In the genomic region with DNA sequence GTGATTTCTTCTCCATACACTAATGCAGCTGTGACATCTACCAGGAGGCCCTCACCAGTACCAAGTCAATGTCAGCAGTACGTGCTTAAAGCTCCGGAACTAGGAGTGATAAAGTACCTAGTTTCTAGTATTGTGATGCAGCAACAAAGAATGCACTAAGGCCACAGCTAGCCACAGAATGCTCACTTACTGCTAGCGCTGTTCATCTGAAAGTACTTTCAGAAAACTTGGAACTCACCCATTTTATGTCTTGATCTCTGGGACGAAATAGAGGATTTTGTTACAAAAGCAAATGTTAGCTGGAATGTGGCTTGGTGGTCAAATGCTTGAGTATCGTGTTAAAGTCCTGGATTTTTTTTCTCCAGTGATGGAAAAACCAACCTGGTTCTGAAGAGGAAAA, we compare ENCODE assay signal across 15 mouse cellular contexts.
"Had no signal": no experiment of that assay in that cellular context is flagged by ENCODE, and none has a peak within 500 bp of the region (broad histone marks: within the 10 kb centered on the region; RNA-seq: fewer than 3 reads in every experiment).

No protein-coding gene starts in this region.

- H3K27me3 ChIP-seq: kidney, embryonic 15.5 days; liver, embryonic 15.5 days; neural tube, embryonic 13.5 days had no signal

- ATAC-seq: lung, postnatal 0 days had no signal

- H3K4me3 ChIP-seq: kidney, embryonic 15.5 days; liver, embryonic 15.5 days; neural tube, embryonic 13.5 days had no signal

- H3K4me2 ChIP-seq: kidney, embryonic 15.5 days; liver, embryonic 15.5 days; neural tube, embryonic 13.5 days had no signal

- H3K27ac ChIP-seq: kidney, embryonic 15.5 days; liver, embryonic 15.5 days; neural tube, embryonic 13.5 days had no signal

- DNase-seq: kidney, adult 18-20 months; kidney, postnatal 25 days; left cerebral cortex, postnatal 4 days; lung, adult 2 months; lung, postnatal 36 days; midbrain, embryonic 14.5 days; retina, postnatal 1 day; right cerebral cortex, postnatal 4 days; spleen, adult 18-20 months; thymus, adult 18-20 months; thymus, postnatal 14 days had no signal

- H3K9ac ChIP-seq: kidney, embryonic 15.5 days; liver, embryonic 15.5 days; neural tube, embryonic 13.5 days had no signal

- H3K36me3 ChIP-seq: kidney, embryonic 15.5 days; liver, embryonic 15.5 days; neural tube, embryonic 13.5 days had no signal

- H3K9me3 ChIP-seq: kidney, embryonic 15.5 days; liver, embryonic 15.5 days; neural tube, embryonic 13.5 days had no signal

- H3K4me1 ChIP-seq: kidney, embryonic 15.5 days; liver, embryonic 15.5 days had no signal
